Comparison of ENCODE assay signal across 8 mouse cellular contexts in genomic region chr2:147178091-147179059, GRCm38 (mm10). TPM values are rescaled to one million over a fixed set of nuclear protein-coding genes. Genes with fewer than 3 reads are reported as not detected.
DNase-seq lines count a peak whose midpoint lies in the region; ATAC-seq and TF ChIP-seq lines count a peak whose summit lies in the region.

No protein-coding gene starts in this region.

- WGBS in embryonic facial prominence, embryonic 14.5 days = under 1% methylated on average over 37 of the region's 39 CpGs
- under 1% methylated on average over 39 of the region's 39 CpGs for WGBS in heart, embryonic 14.5 days
- under 1% methylated on average over 39 of the region's 39 CpGs for WGBS in lung, embryonic 14.5 days
- WGBS in neural tube, embryonic 15.5 days = under 1% methylated on average over 39 of the region's 39 CpGs

- H3K4me1 ChIP-seq in CH12.LX (ENCODE audit: control insufficient read depth in 1 of 2, insufficient read depth in 2 of 2) = no peaks in the 10 kb centered on the region
- H3K4me1 ChIP-seq in embryonic facial prominence, embryonic 14.5 days (ENCODE audit: control insufficient read depth, insufficient read depth, low read length) = peaks cover 5% of the 10 kb centered on the region; the same call in 1 of the 2 replicates
- peaks cover 5 to 6% of the 10 kb centered on the region in 2 experiments; a peak in 2 of 4 replicates for H3K4me1 ChIP-seq in heart, embryonic 14.5 days (ENCODE audit: control insufficient read depth in 2 of 2, insufficient read depth in 2 of 2, low read length in 2 of 2)
- no peaks in the 10 kb centered on the region for H3K4me1 ChIP-seq in lung, embryonic 14.5 days (ENCODE audit: insufficient read depth)
- peaks cover 16% of the 10 kb centered on the region for H3K4me1 ChIP-seq in neural tube, embryonic 15.5 days

- peak; percentile 54 for TF ChIP-seq RAD21 in CH12.LX (IDR thresholded peaks at IDR 0.05; ENCODE audit: low read depth, low read length)

- peak; percentile 77 for ATAC-seq in embryonic facial prominence, embryonic 14.5 days (ENCODE audit: low read depth)
- no peak for ATAC-seq in heart, embryonic 14.5 days (ENCODE audit: insufficient number of reproducible peaks, insufficient read depth, low FRiP score, low read depth)
- ATAC-seq in lung, embryonic 14.5 days (ENCODE audit: insufficient read depth) = peak; percentile 84
- peak; percentile 81 for ATAC-seq in neural tube, embryonic 15.5 days (ENCODE audit: low FRiP score)

- H3K9ac ChIP-seq in CH12.LX (ENCODE audit: insufficient read depth, low read depth) = peak overlapping the region; percentile 43
- H3K9ac ChIP-seq in embryonic facial prominence, embryonic 14.5 days (ENCODE audit: low read depth, low read length) = peak overlapping the region; percentile 42; the same call in 1 of the 2 replicates
- peak overlapping the region; percentile 40 for H3K9ac ChIP-seq in heart, embryonic 14.5 days (ENCODE audit: low read length)
- H3K9ac ChIP-seq in lung, embryonic 14.5 days = no peak overlapping the region
- peak overlapping the region; percentile 20 for H3K9ac ChIP-seq in neural tube, embryonic 15.5 days (replicated peaks)

- peak; percentile 76 to 82 for TF ChIP-seq CTCF in CH12.LX (conservative IDR thresholded peaks at IDR 0.05 in 1 of 2, IDR thresholded peaks at IDR 0.05 in 1 of 2; ENCODE audit: low read depth in 2 of 2, low read length in 2 of 2)
- TF ChIP-seq CTCF in lung, embryonic 14.5 days (IDR thresholded peaks at IDR 0.05; ENCODE audit: low read depth) = peak; percentile 82

- peaks cover 3% of the 10 kb centered on the region for H3K27me3 ChIP-seq in CH12.LX (replicated peaks)
- H3K27me3 ChIP-seq in embryonic facial prominence, embryonic 14.5 days (replicated peaks; ENCODE audit: control insufficient read depth, insufficient read depth, low read length) = peaks cover 68% of the 10 kb centered on the region
- peaks cover 78% of the 10 kb centered on the region for H3K27me3 ChIP-seq in heart, embryonic 14.5 days (ENCODE audit: control insufficient read depth, insufficient read depth, low read length)
- peaks cover 49% of the 10 kb centered on the region for H3K27me3 ChIP-seq in lung, embryonic 14.5 days (ENCODE audit: insufficient read depth, low read length)
- peaks cover 82% of the 10 kb centered on the region for H3K27me3 ChIP-seq in neural tube, embryonic 15.5 days (replicated peaks)

- no peak overlapping the region for H3K27ac ChIP-seq in CH12.LX (ENCODE audit: insufficient read depth, low read depth)
- H3K27ac ChIP-seq in embryonic facial prominence, embryonic 14.5 days (replicated peaks; ENCODE audit: low read depth, low read length) = no peak overlapping the region
- no peak overlapping the region for H3K27ac ChIP-seq in heart, embryonic 14.5 days (replicated peaks in 1 of 2; ENCODE audit: control insufficient read depth in 1 of 2, insufficient read depth in 1 of 2, low read depth in 2 of 2, low read length in 2 of 2)
- no peak overlapping the region for H3K27ac ChIP-seq in lung, embryonic 14.5 days (ENCODE audit: low read depth)
- H3K27ac ChIP-seq in neural tube, embryonic 15.5 days (replicated peaks) = no peak overlapping the region

- peak; percentile 87 for DNase-seq in CH12.LX (ENCODE audit: extremely low read depth)
- peak; percentile 63 for DNase-seq in adrenal gland, postnatal 25 days
- DNase-seq in embryonic facial prominence, embryonic 14.5 days (ENCODE audit: low spot score) = peak; percentile 68
- DNase-seq in kidney, postnatal 10 days = peak; percentile 76
- DNase-seq in lung, embryonic 14.5 days = peak; percentile 87
- DNase-seq in thymus, postnatal 14 days = peak; percentile 79

- peak overlapping the region; percentile 45 to 64 (median 63) for H3K4me3 ChIP-seq in CH12.LX (replicated peaks in 1 of 3; ENCODE audit: low read depth in 2 of 3, low read length in 2 of 3, poor library complexity in 1 of 3)
- peak overlapping the region; percentile 31 for H3K4me3 ChIP-seq in embryonic facial prominence, embryonic 14.5 days (ENCODE audit: low read depth, low read length)
- peak overlapping the region; percentile 34 to 49 for H3K4me3 ChIP-seq in heart, embryonic 14.5 days (ENCODE audit: control insufficient read depth in 1 of 2, insufficient read depth in 1 of 2, low read depth in 1 of 2, low read length in 2 of 2)
- peak overlapping the region; percentile 18 for H3K4me3 ChIP-seq in lung, embryonic 14.5 days (ENCODE audit: low read depth, low read length)
- H3K4me3 ChIP-seq in neural tube, embryonic 15.5 days (replicated peaks) = peak overlapping the region; percentile 33

- in situ Hi-C loops in CH12.LX (cut with MboI; ENCODE audit: low pct_ligation_motif_present, low pct_unique_long_range_greater_than_20kb, low sequenced_read_pairs) = loop anchor here (5.0 to 10.0 kb wide), 2 partner anchors 221 to 564 kb away; no protein-coding TSS in a partner anchor

- dilution Hi-C loops in CH12.LX (cut with MboI; ENCODE audit: extremely low pct_ligation_motif_present, extremely low pct_unique_long_range_greater_than_20kb, low sequenced_read_pairs) = no loop called here

- TF ChIP-seq POLR2A in CH12.LX (IDR thresholded peaks at IDR 0.05; ENCODE audit: low read depth, low read length) = peak; percentile 22; the same call in 1 of the 2 replicates

- no peak for TF ChIP-seq EP300 in CH12.LX (IDR thresholded peaks at IDR 0.05; ENCODE audit: low read length)

- H3K9me3 ChIP-seq in CH12.LX (replicated peaks; ENCODE audit: low read length) = no peaks in the 10 kb centered on the region
- no peaks in the 10 kb centered on the region for H3K9me3 ChIP-seq in embryonic facial prominence, embryonic 14.5 days (ENCODE audit: control insufficient read depth, low read length)
- no peaks in the 10 kb centered on the region for H3K9me3 ChIP-seq in heart, embryonic 14.5 days (ENCODE audit: control insufficient read depth, low read length)
- no peaks in the 10 kb centered on the region for H3K9me3 ChIP-seq in lung, embryonic 14.5 days (ENCODE audit: low read depth, low read length)
- no peaks in the 10 kb centered on the region for H3K9me3 ChIP-seq in neural tube, embryonic 15.5 days (replicated peaks)

- no peaks in the 10 kb centered on the region for H3K36me3 ChIP-seq in CH12.LX (replicated peaks in 1 of 2; ENCODE audit: control insufficient read depth in 1 of 2, insufficient read depth in 1 of 2, low read length in 1 of 2)
- no peaks in the 10 kb centered on the region for H3K36me3 ChIP-seq in embryonic facial prominence, embryonic 14.5 days (ENCODE audit: control insufficient read depth, insufficient read depth, low read length)
- no peaks in the 10 kb centered on the region for H3K36me3 ChIP-seq in heart, embryonic 14.5 days (ENCODE audit: control insufficient read depth, insufficient read depth, low read length)
- no peaks in the 10 kb centered on the region for H3K36me3 ChIP-seq in lung, embryonic 14.5 days (ENCODE audit: insufficient read depth)
- H3K36me3 ChIP-seq in neural tube, embryonic 15.5 days = no peaks in the 10 kb centered on the region

- H3K4me2 ChIP-seq in CH12.LX (ENCODE audit: insufficient read depth, low read depth, poor library complexity, severe bottlenecking) = peak overlapping the region; percentile 78
- H3K4me2 ChIP-seq in embryonic facial prominence, embryonic 14.5 days (ENCODE audit: low read depth, low read length) = peak overlapping the region; percentile 61
- H3K4me2 ChIP-seq in heart, embryonic 14.5 days (ENCODE audit: low read length) = peak overlapping the region; percentile 73
- peak overlapping the region; percentile 55 for H3K4me2 ChIP-seq in lung, embryonic 14.5 days
- H3K4me2 ChIP-seq in neural tube, embryonic 15.5 days = peak overlapping the region; percentile 59

- H3K79me2 ChIP-seq in CH12.LX (replicated peaks; ENCODE audit: control insufficient read depth, extremely low read depth, insufficient read depth, poor library complexity, severe bottlenecking) = no peaks in the 10 kb centered on the region

TF ChIP-seq in CH12.LX, 34 proteins besides CTCF, POLR2A, EP300 and RAD21 (continues in another document):
- TF ChIP-seq RCOR1 (conservative IDR thresholded peaks at IDR 0.05; ENCODE audit: low read depth, low read length) (no peak), JUND (conservative IDR thresholded peaks at IDR 0.05; ENCODE audit: low read depth, low read length) (no peak), SIN3A (IDR thresholded peaks at IDR 0.05; ENCODE audit: low read length) (peak; percentile 74; the same call in 1 of the 2 replicates), PAX5 (IDR thresholded peaks at IDR 0.05; ENCODE audit: low read length) (no peak), UBTF (IDR thresholded peaks at IDR 0.05; ENCODE audit: low read depth, low read length) (no peak), IRF4 (IDR thresholded peaks at IDR 0.05; ENCODE audit: low read depth, low read length) (no peak), ZNF384 (IDR thresholded peaks at IDR 0.05; ENCODE audit: low read depth, low read length) (no peak), SMC3 (IDR thresholded peaks at IDR 0.05; ENCODE audit: low read depth, low read length) (peak; percentile 55), JUN (IDR thresholded peaks at IDR 0.05; ENCODE audit: insufficient read depth, low read depth, low read length) (no peak), ZC3H11A (IDR thresholded peaks at IDR 0.05; ENCODE audit: low read depth, low read length) (no peak), CHD1 (IDR thresholded peaks at IDR 0.05; ENCODE audit: low read depth, low read length) (no peak), MXI1 (IDR thresholded peaks at IDR 0.05; ENCODE audit: low read depth, low read length) (peak; percentile 83), MAZ (IDR thresholded peaks at IDR 0.05; ENCODE audit: low read depth, low read length) (no peak), USF1 (IDR thresholded peaks at IDR 0.05; ENCODE audit: low read depth, low read length) (peak; percentile 71), MEF2A (IDR thresholded peaks at IDR 0.05; ENCODE audit: borderline replicate concordance, low read depth, low read length) (no peak), USF2 (conservative IDR thresholded peaks at IDR 0.05; ENCODE audit: low read depth, low read length) (peak; percentile 52), POLR2AphosphoS2 (IDR thresholded peaks at IDR 0.05; ENCODE audit: low read depth, low read length) (no peak), ELF1 (IDR thresholded peaks at IDR 0.05; ENCODE audit: low read depth, low read length) (no peak), NELFE (IDR thresholded peaks at IDR 0.05; ENCODE audit: low read depth, low read length) (0 out of 2 replicates have a peak, but pooled peaks have one; percentile 35)

RNA-seq across cellular contexts. Expression of gene Nkx2-2, which starts 15.7 kb away (rescaled TPM):
- total RNA-seq in CH12.LX (2012; rRNA removed) (not detected in 2 replicates), CH12.LX (2014; rRNA removed) (not detected in 2 replicates)
- polyA plus RNA-seq in CH12.LX (2012; ENCODE audit: insufficient read length, low read depth) = not detected in 2 replicates
- total RNA-seq in adrenal gland, postnatal 25 days (2021) = not detected in 2 replicates
- not detected in 2 replicates for polyA plus RNA-seq in embryonic facial prominence, embryonic 14.5 days (2014; fragmentation: Nextera tagmentation; extraction: Ambion mirVana)
- polyA plus RNA-seq in heart, embryonic 14.5 days (2014; fragmentation: Nextera tagmentation; extraction: Ambion mirVana) = not detected in 2 replicates
- not detected in 2 replicates for polyA plus RNA-seq in lung, embryonic 14.5 days (2014; fragmentation: Nextera tagmentation; extraction: Ambion mirVana)
- 5.0 and 5.4 TPM in 2 replicates for polyA plus RNA-seq in neural tube, embryonic 15.5 days (2015; fragmentation: Nextera tagmentation; extraction: Ambion mirVana)
